Mouse (Mus musculus) kidney, postnatal 0 days (tissue): Measurements from ENCODE around the gene Plekhm2. TPM values are rescaled to one million over a fixed set of nuclear protein-coding genes. Genes with fewer than 3 reads are reported as not detected.
A peak's percentile ranks its signal among the peaks of the same experiment; 100 is the strongest.

Experiments used
- ATAC-seq: fragments of 200-750 bp; cut with Nextera tagmentation; replicated peaks from 2 replicates; pipeline ENCODE4 v1.8.0; 2017; ENCODE audit warnings: low read depth, moderate number of reproducible peaks, moderate TSS enrichment, moderate library complexity; ENCODE audit not compliant: low FRiP score
- DNase-seq: peaks from one replicate; pipeline ENCODE4 v3.0.0-alpha.2; 2016; ENCODE audit warnings: low spot score
- H3K27ac ChIP-seq: fragments of 300-500 bp; sonication (generic); 2 replicates; pipeline ENCODE4 v1.5.1; 2014; ENCODE audit warnings: mild to moderate bottlenecking
- H3K27me3 ChIP-seq: fragments of 300-500 bp; sonication (generic); 2 replicates; pipeline ENCODE4 v1.6.1; 2014; ENCODE audit warnings: low read length, mixed read lengths; ENCODE audit not compliant: insufficient read depth
- H3K36me3 ChIP-seq: fragments of 300-500 bp; sonication (generic); 2 replicates; pipeline ENCODE4 v1.6.1; 2014; ENCODE audit warnings: low read length, mixed read lengths; ENCODE audit not compliant: insufficient read depth
- H3K4me1 ChIP-seq: fragments of 300-500 bp; sonication (generic); replicated peaks from 2 replicates; pipeline ENCODE4 v1.6.1; 2014; ENCODE audit warnings: antibody characterized with exemption, low read length, mixed read lengths; ENCODE audit not compliant: insufficient read depth
- H3K4me2 ChIP-seq: fragments of 300-500 bp; sonication (generic); 2 replicates; pipeline ENCODE4 v1.6.1; 2014; ENCODE audit warnings: mild to moderate bottlenecking, low read length, moderate library complexity, mixed read lengths
- H3K4me3 ChIP-seq: fragments of 300-500 bp; sonication (generic); replicated peaks from 2 replicates; pipeline ENCODE4 v1.5.1; 2014; ENCODE audit warnings: low read depth, low read length
- H3K9ac ChIP-seq: fragments of 300-500 bp; sonication (generic); 2 replicates; pipeline ENCODE4 v1.6.1; 2014; ENCODE audit warnings: low read depth, low read length
- H3K9me3 ChIP-seq: fragments of 300-500 bp; sonication (generic); replicated peaks from 2 replicates; pipeline ENCODE4 v1.6.1; 2016; ENCODE audit warnings: low read length, inconsistent platforms, mixed read lengths
- CTCF ChIP-seq: IDR thresholded peaks from 2 replicates; pipeline ENCODE4 v1.5.1; 2016; ENCODE audit warnings: antibody characterized with exemption, low read depth, mild to moderate bottlenecking, moderate library complexity
- WGBS: fragments of 180-500 bp; shearing (Covaris S2); extraction: QIAGEN DNeasy Blood & Tissue Kit; methylation state at CpG from one replicate; pipeline ENCODE4 v1.1.7; 2014; 5-methylcytosine and 5-hydroxymethylcytosine counted together
- polyA plus RNA-seq: library from polyadenylated mRNA; unstranded; fragments of >200 nt; fragmentation: Nextera tagmentation; extraction: Ambion mirVana; gene quantifications from 2 replicates; pipeline ENCODE4 v1.2.1, GENCODE M21; 2015

The Plekhm2 gene
- polyA plus RNA-seq, 1 experiment from 2014 or later = 6.2 TPM

- no peaks in the 10 kb centered on the region for H3K9me3 ChIP-seq
Measured at GRCm38 (mm10) chr4:141621297-141621696, 43.4 kb downstream of the Plekhm2 start.

DNA sequence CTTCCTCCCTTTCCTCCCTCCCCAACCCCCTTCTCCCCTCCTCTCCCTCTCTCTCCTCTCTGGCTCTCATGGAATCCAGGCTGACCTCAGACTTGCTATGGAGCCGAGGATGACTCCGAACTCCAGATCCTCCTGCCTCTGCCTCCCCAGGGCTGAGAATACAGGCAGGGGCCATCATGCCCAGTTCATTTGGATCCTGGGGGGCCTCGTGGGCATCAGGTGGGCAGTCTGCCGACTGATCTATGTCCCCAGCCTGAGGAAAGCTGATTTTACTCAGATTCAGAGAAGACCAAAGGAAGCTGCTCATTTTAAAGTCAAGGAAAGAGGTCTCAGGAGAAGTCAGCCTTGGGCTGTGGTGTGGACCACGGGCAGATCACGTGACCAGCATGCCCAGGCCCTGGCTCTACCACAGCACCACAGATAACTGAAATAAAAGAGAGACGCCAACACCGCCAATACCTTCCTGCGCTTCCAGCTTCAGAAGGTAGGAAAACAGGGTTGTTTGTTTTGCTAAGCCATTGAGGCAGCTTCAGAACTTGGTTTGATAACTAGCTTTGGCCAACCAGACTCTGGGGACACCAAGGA is 45.3 kb downstream of the Plekhm2 start:
- H3K4me2 ChIP-seq = peak overlapping the region; percentile 6; the same call in 1 of the 2 replicates

More at GRCm38 (mm10) chr4:141621297-141621696, 43.4 kb downstream of the Plekhm2 start:
- ATAC-seq (no peak), DNase-seq (no peak)
- Histone ChIP-seq H3K36me3 (peaks cover 7% of the 10 kb centered on the region; the same call in 1 of the 2 replicates), H3K9ac (no peak overlapping the region), H3K4me2 (no peak overlapping the region), H3K27ac (no peak overlapping the region), H3K4me1 (peaks cover 17% of the 10 kb centered on the region; the same call in 1 of the 2 replicates), H3K27me3 (no peaks in the 10 kb centered on the region), H3K4me3 (no peak overlapping the region)
- WGBS = 89% methylated on average over 8 of the region's 8 CpGs
- TF ChIP-seq CTCF = no peak

GRCm38 (mm10) chr4:141618565-141619243 is 46.0 kb downstream of the Plekhm2 start, which contains the start of gene Tmem82:
Gene Tmem82 (minus strand): TSS chr4:141618633.
- Histone ChIP-seq H3K9ac (peak within 1 kb of the TSS; percentile 40), H3K27me3 (no peaks in the 10 kb centered on the region), H3K4me2 (peak within 1 kb of the TSS; percentile 58), H3K27ac (peak within 1 kb of the TSS; percentile 73; the same call in 1 of the 2 replicates), H3K4me1 (peaks cover 17% of the 10 kb centered on the region; the same call in 1 of the 2 replicates), H3K36me3 (no peaks in the 10 kb centered on the region), H3K9me3 (no peaks in the 10 kb centered on the region), H3K4me3 (peak within 1 kb of the TSS; percentile 18)
- WGBS = 19% methylated on average over 20 of the region's 20 CpGs
- peak; percentile 73 for TF ChIP-seq CTCF
- DNase-seq (peak; percentile 79), ATAC-seq (no peak)

More for the DNA sequence above, 45.3 kb downstream of the Plekhm2 start:
- no peak overlapping the region for H3K27ac ChIP-seq
- H3K9me3 ChIP-seq = no peaks in the 10 kb centered on the region
- 86% methylated on average over 9 of the region's 9 CpGs for WGBS
- no peak overlapping the region for H3K9ac ChIP-seq
- no peak for DNase-seq
- no peaks in the 10 kb centered on the region for H3K36me3 ChIP-seq
- ATAC-seq = no peak
- H3K27me3 ChIP-seq = no peaks in the 10 kb centered on the region
- H3K4me3 ChIP-seq = no peak overlapping the region
- peaks cover 17% of the 10 kb centered on the region; the same call in 1 of the 2 replicates for H3K4me1 ChIP-seq
- TF ChIP-seq CTCF = no peak

DNA sequence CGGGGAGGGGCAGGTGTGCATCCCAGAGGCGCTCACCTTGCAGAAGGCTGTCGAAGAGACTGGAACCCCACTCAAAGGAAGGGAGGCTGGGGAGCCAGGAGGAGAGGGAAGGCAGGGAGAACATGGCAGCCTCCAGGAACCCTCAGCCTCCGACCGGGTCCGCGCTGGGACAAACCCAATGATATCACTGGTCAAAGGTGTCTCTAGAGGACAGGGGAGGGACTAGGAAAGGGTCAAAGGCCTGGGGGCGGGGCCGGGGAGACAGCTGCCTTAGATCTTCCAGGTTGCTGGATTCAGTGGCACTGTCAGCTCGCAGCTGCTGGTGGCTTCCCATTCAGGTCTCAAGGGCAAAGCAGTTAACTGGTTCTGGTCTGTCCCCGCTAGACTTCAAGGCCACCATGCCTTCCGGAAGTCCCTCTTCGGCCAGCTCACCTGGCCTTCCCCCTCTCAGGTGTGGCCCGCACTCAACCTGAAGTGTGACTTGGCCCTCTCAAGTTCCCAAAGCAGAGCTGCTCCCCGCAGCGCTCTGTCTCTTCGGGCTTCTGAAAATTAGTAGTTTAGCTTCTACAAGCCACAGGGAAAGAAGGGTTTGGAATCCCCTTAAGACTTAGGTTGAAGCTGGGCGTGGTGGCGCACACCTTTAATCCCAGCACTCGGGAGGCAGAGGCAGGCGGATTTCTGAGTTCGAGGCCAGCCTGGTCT is 46.7 kb downstream of the Plekhm2 start:
- peaks cover 11% of the 10 kb centered on the region; the same call in 1 of the 2 replicates for H3K4me1 ChIP-seq
- no peak for TF ChIP-seq CTCF
- H3K27me3 ChIP-seq = no peaks in the 10 kb centered on the region
- peak overlapping the region; percentile 18 for H3K4me3 ChIP-seq
- 17% methylated on average over 20 of the region's 22 CpGs for WGBS
- H3K9ac ChIP-seq = peak overlapping the region; percentile 40
- H3K36me3 ChIP-seq = no peaks in the 10 kb centered on the region
- peak overlapping the region; percentile 73; the same call in 1 of the 2 replicates for H3K27ac ChIP-seq
- no peaks in the 10 kb centered on the region for H3K9me3 ChIP-seq
- ATAC-seq = peak; percentile 62
- DNase-seq = peak; percentile 50
- H3K4me2 ChIP-seq = peak overlapping the region; percentile 58

- H3K9ac ChIP-seq = peak overlapping the region; percentile 40
- DNase-seq = peak; percentile 67
- H3K27me3 ChIP-seq = no peaks in the 10 kb centered on the region
- no peak overlapping the region for H3K27ac ChIP-seq
- no peaks in the 10 kb centered on the region for H3K9me3 ChIP-seq
- peak; percentile 14; the same call in 1 of the 2 replicates for ATAC-seq
- TF ChIP-seq CTCF = peak; percentile 68
- H3K4me3 ChIP-seq = peak overlapping the region; percentile 18
- peaks cover 11% of the 10 kb centered on the region; the same call in 1 of the 2 replicates for H3K4me1 ChIP-seq
- no peaks in the 10 kb centered on the region for H3K36me3 ChIP-seq
- H3K4me2 ChIP-seq = peak overlapping the region; percentile 58
- WGBS = 7% methylated on average over 20 of the region's 20 CpGs
Measured at GRCm38 (mm10) chr4:141617299-141617698, 47.4 kb downstream of the Plekhm2 start.

GRCm38 (mm10) chr4:141616811-141617210 is 47.9 kb downstream of the Plekhm2 start:
- Histone ChIP-seq H3K4me1 (peaks cover 11% of the 10 kb centered on the region; the same call in 1 of the 2 replicates), H3K27ac (no peak overlapping the region), H3K9ac (no peak overlapping the region), H3K9me3 (no peaks in the 10 kb centered on the region), H3K4me2 (no peak overlapping the region), H3K4me3 (no peak overlapping the region), H3K36me3 (no peaks in the 10 kb centered on the region), H3K27me3 (no peaks in the 10 kb centered on the region)
- no peak for TF ChIP-seq CTCF
- WGBS = 71% methylated on average over 6 of the region's 6 CpGs
- no peak for DNase-seq
- no peak for ATAC-seq
